In the genomic region with DNA sequence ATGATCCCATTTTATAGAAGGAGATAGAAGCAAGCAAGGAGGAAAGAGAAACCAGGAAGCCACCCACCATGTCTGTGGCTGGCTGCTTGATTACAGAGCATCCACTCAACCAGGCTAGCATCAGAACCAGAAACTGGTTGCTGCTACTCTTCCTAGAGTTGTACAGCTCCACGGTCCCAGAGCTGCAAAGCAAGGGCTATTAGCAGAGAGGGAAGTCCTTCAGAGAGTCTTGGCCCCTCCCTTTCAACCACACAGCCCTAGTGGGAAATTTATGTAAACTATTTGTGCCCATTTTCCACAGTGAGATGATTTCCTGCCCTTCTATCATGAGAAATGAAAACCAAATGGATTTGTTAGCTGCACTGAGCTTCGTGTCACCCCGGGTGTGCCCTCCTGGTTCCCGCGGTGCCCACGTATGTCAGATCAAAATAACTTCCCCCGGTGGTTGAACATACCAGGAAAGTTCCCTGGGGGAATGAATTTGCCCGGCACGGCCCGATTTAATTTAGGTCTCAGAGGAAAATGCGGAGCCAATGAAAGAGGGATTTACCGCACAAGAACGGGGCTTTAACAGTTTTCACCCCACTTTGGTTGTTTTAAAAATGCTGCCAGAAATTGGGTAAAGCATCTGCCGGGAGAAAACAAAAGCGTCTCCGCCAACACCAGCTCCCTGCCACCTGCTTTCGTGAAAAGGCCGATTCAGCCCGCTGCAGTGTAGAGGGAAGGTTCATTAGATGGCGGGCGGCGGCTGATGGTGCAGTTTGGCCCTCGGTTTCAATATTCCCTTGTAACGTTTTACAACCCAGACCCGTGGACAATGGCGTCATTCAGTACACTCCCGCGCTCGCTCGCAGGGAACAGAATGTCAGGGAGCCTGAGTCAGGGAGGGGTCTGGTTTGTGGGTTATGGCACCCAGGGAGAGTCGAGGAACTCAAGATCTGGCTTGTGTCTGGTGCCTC, we compare ENCODE assay signal across 8 mouse cellular contexts. TPM values are rescaled to one million over a fixed set of nuclear protein-coding genes. Genes with fewer than 3 reads are reported as not detected.
A peak's percentile ranks its signal among the peaks of the same experiment; 100 is the strongest.
DNase-seq lines count a peak whose midpoint lies in the region; ATAC-seq lines count a peak whose summit lies in the region.

No protein-coding gene starts in this region.

- ATAC-seq in limb, embryonic 11.5 days (ENCODE audit: insufficient number of reproducible peaks, low FRiP score, low TSS enrichment, low read depth): no peak

- no peak overlapping the region for H3K27ac ChIP-seq in limb, embryonic 11.5 days (replicated peaks; ENCODE audit: low read depth, low read length)

- no peak overlapping the region; the same call in 1 of the 2 replicates for H3K4me3 ChIP-seq in limb, embryonic 11.5 days (ENCODE audit: low read depth, low read length)

- 0 out of 2 replicates have a peak, but pooled peaks cover 5% of the 10 kb centered on the region for H3K4me1 ChIP-seq in limb, embryonic 11.5 days (ENCODE audit: control insufficient read depth, insufficient read depth, low read length)

- WGBS in limb, embryonic 11.5 days: 26% methylated on average over 31 of the region's 31 CpGs

- H3K36me3 ChIP-seq in limb, embryonic 11.5 days (ENCODE audit: control insufficient read depth, insufficient read depth, low read length): peaks cover 3% of the 10 kb centered on the region; the same call in 1 of the 2 replicates

- peak overlapping the region; percentile 13; the same call in 1 of the 2 replicates for H3K4me2 ChIP-seq in limb, embryonic 11.5 days (ENCODE audit: low read depth, severe bottlenecking)

- H3K9ac ChIP-seq in limb, embryonic 11.5 days (ENCODE audit: low read length): peak overlapping the region; percentile 7; the same call in 1 of the 2 replicates

- no peaks in the 10 kb centered on the region for H3K27me3 ChIP-seq in limb, embryonic 11.5 days (ENCODE audit: control insufficient read depth, insufficient read depth, low read length)

- peak; percentile 2 to 21 for DNase-seq in frontal cortex, adult 2 months (ENCODE audit: extremely low spot score in 1 of 2, low spot score in 1 of 2)
- DNase-seq in frontal cortex, postnatal 25 days (ENCODE audit: low spot score in 2 of 2): no peak
- DNase-seq in Muller cell, postnatal 12 days (ENCODE audit: inconsistent ontology term): peak; percentile 65
- peak; percentile 43 for DNase-seq in forelimb bud, embryonic 11.5 days (ENCODE audit: low read depth, low spot score)
- peak; percentile 61 for DNase-seq in limb, embryonic 11.5 days (ENCODE audit: low spot score)
- peak; percentile 2 to 3 for DNase-seq in right cerebral cortex, postnatal 36 days (ENCODE audit: low spot score in 2 of 2)
- no peak for DNase-seq in ovary, postnatal 14 days (ENCODE audit: low spot score)
- DNase-seq in thymus, postnatal 25 days: no peak

- no peaks in the 10 kb centered on the region for H3K9me3 ChIP-seq in limb, embryonic 11.5 days (ENCODE audit: control insufficient read depth, low read length)

RNA-seq across cellular contexts. Expression of a gene that starts 34.1 kb away (rescaled TPM):
- polyA plus RNA-seq in frontal cortex, adult 2 months (2012; rRNA removed): not detected in 2 replicates
- 34.3 and 40.5 TPM in 2 replicates for polyA plus RNA-seq in limb, embryonic 11.5 days (2014; fragmentation: Nextera tagmentation; extraction: Ambion mirVana)

Comparison
In these comparisons a context has a peak if more than half of its experiments do, and no peak if none do; other contexts are left out.
1. DNase-seq: peak in frontal cortex, adult 2 months (2 of 2), Muller cell, postnatal 12 days (single experiment), forelimb bud, embryonic 11.5 days (single experiment), limb, embryonic 11.5 days (single experiment) and right cerebral cortex, postnatal 36 days (2 of 2); none in frontal cortex, postnatal 25 days (0 of 2), ovary, postnatal 14 days (single experiment) and thymus, postnatal 25 days (single experiment).
2. RNA of a gene that starts 34.1 kb away (polyA plus RNA-seq): 34.3 to 40.5 TPM in limb, embryonic 11.5 days; not detected in frontal cortex, adult 2 months; every median in the first group is over 10 times any median in the second.